Comparison of ENCODE assay signal across 7 mouse cellular contexts in genomic region chr8:46208354-46208753, GRCm38 (mm10). TPM values are rescaled to one million over a fixed set of nuclear protein-coding genes. Genes with fewer than 3 reads are reported as not detected.
DNase-seq lines count a peak whose midpoint lies in the region; ATAC-seq lines count a peak whose summit lies in the region.

No protein-coding gene starts in this region.

- ATAC-seq in embryonic facial prominence, embryonic 14.5 days (ENCODE audit: low read depth): no peak
- ATAC-seq in heart, embryonic 15.5 days (replicated peaks; ENCODE audit: insufficient number of reproducible peaks, insufficient read depth, low FRiP score, low read depth): no peak
- no peak for ATAC-seq in megakaryocyte-erythroid progenitor cell, adult 5-6 weeks (replicated peaks; ENCODE audit: low FRiP score, low TSS enrichment, poor library complexity, severe bottlenecking)

- H3K4me3 ChIP-seq in embryonic facial prominence, embryonic 14.5 days (ENCODE audit: low read depth, low read length): peak overlapping the region; percentile 93
- H3K4me3 ChIP-seq in heart, embryonic 15.5 days: peak overlapping the region; percentile 96

- no peaks in the 10 kb centered on the region for H3K27me3 ChIP-seq in embryonic facial prominence, embryonic 14.5 days (replicated peaks; ENCODE audit: control insufficient read depth, insufficient read depth, low read length)
- H3K27me3 ChIP-seq in heart, embryonic 15.5 days: no peaks in the 10 kb centered on the region

- DNase-seq in retina, postnatal 1 day: peak; percentile 15
- DNase-seq in retina, embryonic 14.5 days (ENCODE audit: low spot score): no peak
- DNase-seq in embryonic facial prominence, embryonic 14.5 days (ENCODE audit: low spot score): peak; percentile 41
- peak; percentile 40 to 58 for DNase-seq in left cerebral cortex, postnatal 25 days (ENCODE audit: low spot score in 2 of 2)
- peak; percentile 49 for DNase-seq in right cerebral cortex, postnatal 25 days

- H3K9me3 ChIP-seq in embryonic facial prominence, embryonic 14.5 days (ENCODE audit: control insufficient read depth, low read length): no peaks in the 10 kb centered on the region
- H3K9me3 ChIP-seq in heart, embryonic 15.5 days (replicated peaks): no peaks in the 10 kb centered on the region

- peaks cover 21% of the 10 kb centered on the region for H3K4me1 ChIP-seq in embryonic facial prominence, embryonic 14.5 days (ENCODE audit: control insufficient read depth, insufficient read depth, low read length)
- peaks cover 54% of the 10 kb centered on the region for H3K4me1 ChIP-seq in heart, embryonic 15.5 days (replicated peaks)

- H3K9ac ChIP-seq in embryonic facial prominence, embryonic 14.5 days (ENCODE audit: low read depth, low read length): 0 out of 2 replicates have a peak overlapping the region, but pooled peaks have one; percentile 6
- H3K9ac ChIP-seq in heart, embryonic 15.5 days: peak overlapping the region; percentile 99

- H3K36me3 ChIP-seq in embryonic facial prominence, embryonic 14.5 days (ENCODE audit: control insufficient read depth, insufficient read depth, low read length): peaks cover 54% of the 10 kb centered on the region
- H3K36me3 ChIP-seq in heart, embryonic 15.5 days: peaks cover 54% of the 10 kb centered on the region

- no peak overlapping the region for H3K27ac ChIP-seq in embryonic facial prominence, embryonic 14.5 days (replicated peaks; ENCODE audit: low read depth, low read length)
- peak overlapping the region; percentile 100 for H3K27ac ChIP-seq in heart, embryonic 15.5 days

- WGBS in embryonic facial prominence, embryonic 14.5 days: 56% methylated on average over 12 of the region's 12 CpGs
- WGBS in heart, embryonic 15.5 days: 32% methylated on average over 12 of the region's 12 CpGs

- intact Hi-C loops in left cerebral cortex, postnatal 25 days (cut with DNase I): no loop called here

- H3K4me2 ChIP-seq in embryonic facial prominence, embryonic 14.5 days (ENCODE audit: low read depth, low read length): peak overlapping the region; percentile 81
- H3K4me2 ChIP-seq in heart, embryonic 15.5 days: peak overlapping the region; percentile 63

RNA-seq across cellular contexts. Expression of gene Slc25a4, which starts 2.7 kb away (rescaled TPM):
- 580 and 582 TPM in 2 replicates for polyA plus RNA-seq in embryonic facial prominence, embryonic 14.5 days (2014; fragmentation: Nextera tagmentation; extraction: Ambion mirVana)
- polyA plus RNA-seq in heart, embryonic 15.5 days (2015; fragmentation: Nextera tagmentation; extraction: Ambion mirVana): 2,014 and 2,378 TPM in 2 replicates
- total RNA-seq in left cerebral cortex, postnatal 25 days (2021): 100 to 1,000 TPM; 569 to 580 TPM
- total RNA-seq in megakaryocyte-erythroid progenitor cell, adult 5-6 weeks (2014; fragmentation: Nextera tagmentation): 51.8 and 73.7 TPM in 2 replicates
- 122 and 140 TPM in 2 replicates for total RNA-seq in megakaryocyte-erythroid progenitor cell, adult 5-6 weeks (2017)

RNA-seq across cellular contexts. Expression of gene Snx25, which starts 56.4 kb away (rescaled TPM):
- 9.6 and 9.8 TPM in 2 replicates for polyA plus RNA-seq in embryonic facial prominence, embryonic 14.5 days (2014; fragmentation: Nextera tagmentation; extraction: Ambion mirVana)
- polyA plus RNA-seq in heart, embryonic 15.5 days (2015; fragmentation: Nextera tagmentation; extraction: Ambion mirVana): 3.1 and 4.3 TPM in 2 replicates
- total RNA-seq in left cerebral cortex, postnatal 25 days (2021): 10 to 100 TPM; 46.3 to 48.2 TPM
- 8.5 and 15.4 TPM in 2 replicates for total RNA-seq in megakaryocyte-erythroid progenitor cell, adult 5-6 weeks (2014; fragmentation: Nextera tagmentation)
- total RNA-seq in megakaryocyte-erythroid progenitor cell, adult 5-6 weeks (2017): 15.5 and 25.4 TPM in 2 replicates

RNA-seq across cellular contexts. Expression of gene Cfap97, which starts 56.8 kb away (rescaled TPM):
- 22.9 and 26.0 TPM in 2 replicates for polyA plus RNA-seq in embryonic facial prominence, embryonic 14.5 days (2014; fragmentation: Nextera tagmentation; extraction: Ambion mirVana)
- 16.2 and 20.5 TPM in 2 replicates for polyA plus RNA-seq in heart, embryonic 15.5 days (2015; fragmentation: Nextera tagmentation; extraction: Ambion mirVana)
- 10 to 100 TPM; 21.4 to 22.8 TPM for total RNA-seq in left cerebral cortex, postnatal 25 days (2021)
- 20.9 and 28.4 TPM in 2 replicates for total RNA-seq in megakaryocyte-erythroid progenitor cell, adult 5-6 weeks (2014; fragmentation: Nextera tagmentation)
- 23.3 and 45.9 TPM in 2 replicates for total RNA-seq in megakaryocyte-erythroid progenitor cell, adult 5-6 weeks (2017)

Comparison
In these comparisons a context has a peak if more than half of its experiments do, and no peak if none do; other contexts are left out.
1. RNA of gene Slc25a4, which starts 2.7 kb away (total RNA-seq): 569 to 580 TPM in left cerebral cortex, postnatal 25 days; 51.8 to 140 TPM in megakaryocyte-erythroid progenitor cell, adult 5-6 weeks; every median in the first group is over 4 times any median in the second.